ENCODE assay signal across 14 mouse cellular contexts in genomic region chr14:29895989-29896675, GRCm38 (mm10).
DNase-seq lines count a peak whose midpoint lies in the region; ATAC-seq and TF ChIP-seq lines count a peak whose summit lies in the region.
"Had no signal": no experiment of that assay in that cellular context is flagged by ENCODE, and none has a peak within 500 bp of the region (broad histone marks: within the 10 kb centered on the region; RNA-seq: fewer than 3 reads in every experiment).

No protein-coding gene starts in this region.

- peaks cover 3% of the 10 kb centered on the region; the same call in 1 of the 2 replicates for H3K4me1 ChIP-seq in heart, embryonic 10.5 days
- peaks cover 10% of the 10 kb centered on the region for H3K4me1 ChIP-seq in lung, embryonic 16.5 days (replicated peaks; ENCODE audit: control insufficient read depth, insufficient read depth, low read length)
- no peaks in the 10 kb centered on the region for H3K4me1 ChIP-seq in lung, postnatal 0 days (ENCODE audit: insufficient read depth, low read depth, low read length)
- H3K4me1 ChIP-seq in thymus, adult 2 months (replicated peaks; ENCODE audit: control insufficient read depth, insufficient read depth, low read length), result no peaks in the 10 kb centered on the region
- H3K4me1 ChIP-seq: forebrain, embryonic 10.5 days; liver, embryonic 15.5 days had no signal

- no peak overlapping the region for H3K27ac ChIP-seq in heart, embryonic 10.5 days
- H3K27ac ChIP-seq in lung, embryonic 16.5 days (ENCODE audit: low read length), result peak overlapping the region; percentile 15; the same call in 1 of the 2 replicates
- H3K27ac ChIP-seq in lung, postnatal 0 days (ENCODE audit: low read length), result no peak overlapping the region
- H3K27ac ChIP-seq in thymus, adult 2 months (ENCODE audit: control insufficient read depth, insufficient read depth, low read length), result no peak overlapping the region
- H3K27ac ChIP-seq: embryonic facial prominence, embryonic 15.5 days; forebrain, embryonic 10.5 days; hindbrain, embryonic 10.5 days; liver, embryonic 15.5 days had no signal

- intact Hi-C loops in heart, postnatal 25 days (cut with DNase I), result no loop called here
- intact Hi-C loops in heart, postnatal 10 days (cut with DNase I), result loop anchor here (5.0 kb wide), 1 partner anchor 41 kb away; no protein-coding TSS in a partner anchor

- peak; percentile 61 for ATAC-seq in lung, embryonic 16.5 days (ENCODE audit: low read depth)
- no peak for ATAC-seq in lung, postnatal 0 days

- no peak overlapping the region for H3K9ac ChIP-seq in lung, embryonic 16.5 days (ENCODE audit: low read length)
- no peak overlapping the region for H3K9ac ChIP-seq in lung, postnatal 0 days (replicated peaks; ENCODE audit: low read depth)
- H3K9ac ChIP-seq: embryonic facial prominence, embryonic 15.5 days; liver, embryonic 15.5 days had no signal

- peak; percentile 29 to 38 for DNase-seq in cerebellum, postnatal 14 days
- DNase-seq in cerebellum, adult 9-10 months, result no peak
- peak; percentile 63 for DNase-seq in heart, embryonic 10.5 days (ENCODE audit: low spot score)
- DNase-seq in heart, postnatal 25 days (ENCODE audit: low spot score), result no peak
- no peak for DNase-seq in lung, postnatal 0 days (ENCODE audit: low spot score)
- peak; percentile 12 to 25 for DNase-seq in heart, postnatal 10 days
- DNase-seq in thymus, adult 2 months, result no peak
- DNase-seq: gastrocnemius, postnatal 25 days; thymus, postnatal 4 days had no signal

- TF ChIP-seq EP300 in lung, postnatal 0 days (IDR thresholded peaks at IDR 0.05), result no peak

- H3K27me3 ChIP-seq in heart, embryonic 10.5 days (ENCODE audit: insufficient read depth, poor library complexity, severe bottlenecking), result no peaks in the 10 kb centered on the region
- no peaks in the 10 kb centered on the region for H3K27me3 ChIP-seq in lung, embryonic 16.5 days (ENCODE audit: control insufficient read depth, insufficient read depth, low read depth, low read length)
- H3K27me3 ChIP-seq in lung, postnatal 0 days (replicated peaks; ENCODE audit: insufficient read depth, low read length), result no peaks in the 10 kb centered on the region
- H3K27me3 ChIP-seq in thymus, adult 2 months (ENCODE audit: control insufficient read depth, insufficient read depth, low read length), result no peaks in the 10 kb centered on the region
- H3K27me3 ChIP-seq: embryonic facial prominence, embryonic 15.5 days; liver, embryonic 15.5 days had no signal

- 56% methylated on average over 6 of the region's 6 CpGs for WGBS in heart, embryonic 10.5 days
- WGBS in lung, embryonic 16.5 days, result 45% methylated on average over 6 of the region's 6 CpGs
- 62% methylated on average over 6 of the region's 6 CpGs for WGBS in lung, postnatal 0 days
- WGBS in thymus, adult 2 months, result 78% methylated on average over 6 of the region's 6 CpGs

- TF ChIP-seq POLR2A in thymus, adult 2 months (IDR thresholded peaks at IDR 0.05; ENCODE audit: control insufficient read depth, extremely low read depth, insufficient read depth, low read length, poor library complexity), result no peak

- H3K9me3 ChIP-seq in heart, embryonic 10.5 days, result no peaks in the 10 kb centered on the region
- H3K9me3 ChIP-seq in lung, embryonic 16.5 days (ENCODE audit: control insufficient read depth, low read length), result no peaks in the 10 kb centered on the region
- no peaks in the 10 kb centered on the region for H3K9me3 ChIP-seq in lung, postnatal 0 days (ENCODE audit: low read length)
- H3K9me3 ChIP-seq: embryonic facial prominence, embryonic 15.5 days; forebrain, embryonic 10.5 days; hindbrain, embryonic 10.5 days; liver, embryonic 15.5 days had no signal

- no peak overlapping the region for H3K4me2 ChIP-seq in lung, embryonic 16.5 days (ENCODE audit: low read depth, low read length)
- H3K4me2 ChIP-seq in lung, postnatal 0 days (replicated peaks; ENCODE audit: low read depth, low read length), result no peak overlapping the region
- H3K4me2 ChIP-seq: embryonic facial prominence, embryonic 15.5 days; liver, embryonic 15.5 days had no signal

- no peaks in the 10 kb centered on the region for H3K36me3 ChIP-seq in heart, embryonic 10.5 days
- no peaks in the 10 kb centered on the region for H3K36me3 ChIP-seq in lung, embryonic 16.5 days (ENCODE audit: control insufficient read depth, insufficient read depth, low read length)
- H3K36me3 ChIP-seq in lung, postnatal 0 days (ENCODE audit: insufficient read depth, low read length), result no peaks in the 10 kb centered on the region
- H3K36me3 ChIP-seq in thymus, adult 2 months (ENCODE audit: control insufficient read depth, insufficient read depth, low read length), result no peaks in the 10 kb centered on the region
- H3K36me3 ChIP-seq: embryonic facial prominence, embryonic 15.5 days; forebrain, embryonic 10.5 days; hindbrain, embryonic 10.5 days; liver, embryonic 15.5 days had no signal

- TF ChIP-seq CTCF in lung, postnatal 0 days (IDR thresholded peaks at IDR 0.05), result no peak
- TF ChIP-seq CTCF in thymus, adult 2 months (IDR thresholded peaks at IDR 0.05; ENCODE audit: borderline replicate concordance, control insufficient read depth, extremely low read depth, insufficient read depth, low read length, poor library complexity), result no peak

- H3K4me3 ChIP-seq in heart, embryonic 10.5 days, result no peak overlapping the region
- no peak overlapping the region for H3K4me3 ChIP-seq in lung, embryonic 16.5 days (ENCODE audit: low read length)
- H3K4me3 ChIP-seq in lung, postnatal 0 days (ENCODE audit: low read depth, low read length), result no peak overlapping the region
- no peak overlapping the region for H3K4me3 ChIP-seq in thymus, adult 2 months (ENCODE audit: control insufficient read depth, insufficient read depth, low read length)
- H3K4me3 ChIP-seq: embryonic facial prominence, embryonic 15.5 days; forebrain, embryonic 10.5 days; hindbrain, embryonic 10.5 days; liver, embryonic 15.5 days had no signal

Comparison
In these comparisons a context has a peak if more than half of its experiments do, and no peak if none do; other contexts are left out.
1. DNase-seq: peak in cerebellum, postnatal 14 days (2 of 2), heart, embryonic 10.5 days (single experiment) and heart, postnatal 10 days (2 of 2); none in cerebellum, adult 9-10 months (single experiment), heart, postnatal 25 days (single experiment), lung, postnatal 0 days (single experiment) and thymus, adult 2 months (single experiment).